ENCODE assay signal across 20 mouse cellular contexts in genomic region chr19:37921098-37921497, GRCm38 (mm10).
"Had no signal": no experiment of that assay in that cellular context is flagged by ENCODE, and none has a peak within 500 bp of the region (broad histone marks: within the 10 kb centered on the region; RNA-seq: fewer than 3 reads in every experiment).

No protein-coding gene starts in this region.

- ATAC-seq: intestine, postnatal 0 days; liver, embryonic 12.5 days; midbrain, embryonic 15.5 days had no signal

- H3K4me2 ChIP-seq: limb, embryonic 13.5 days; liver, embryonic 12.5 days; liver, embryonic 15.5 days; lung, embryonic 14.5 days; midbrain, embryonic 12.5 days; midbrain, embryonic 15.5 days; neural tube, embryonic 13.5 days had no signal

- DNase-seq: kidney, adult 2 months; kidney, postnatal 25 days; layer of hippocampus, adult 9-11 months; liver; lung, embryonic 14.5 days; retina, postnatal 1 day; thymus, postnatal 25 days had no signal

- H3K4me3 ChIP-seq: layer of hippocampus, adult 2 months; limb, embryonic 10.5 days; limb, embryonic 13.5 days; liver, embryonic 12.5 days; liver, embryonic 15.5 days; megakaryocyte, embryonic 14.5 days; midbrain, embryonic 12.5 days; midbrain, embryonic 15.5 days; myocyte; neural tube, embryonic 13.5 days had no signal

- H3K4me1 ChIP-seq: liver, embryonic 12.5 days; liver, embryonic 15.5 days; midbrain, embryonic 12.5 days; midbrain, embryonic 15.5 days; neural tube, embryonic 13.5 days had no signal

- H3K36me3 ChIP-seq: limb, embryonic 10.5 days; limb, embryonic 13.5 days; liver, embryonic 12.5 days; liver, embryonic 15.5 days; midbrain, embryonic 12.5 days; midbrain, embryonic 15.5 days; neural tube, embryonic 13.5 days had no signal

- H3K9me3 ChIP-seq: limb, embryonic 10.5 days; limb, embryonic 13.5 days; liver, embryonic 12.5 days; liver, embryonic 15.5 days; megakaryocyte, embryonic 14.5 days; midbrain, embryonic 12.5 days; midbrain, embryonic 15.5 days; neural tube, embryonic 13.5 days had no signal

- H3K9ac ChIP-seq: limb, embryonic 13.5 days; liver, embryonic 12.5 days; liver, embryonic 15.5 days; lung, embryonic 14.5 days; midbrain, embryonic 12.5 days; midbrain, embryonic 15.5 days; neural tube, embryonic 13.5 days had no signal

- H3K27me3 ChIP-seq: limb, embryonic 13.5 days; liver, embryonic 12.5 days; liver, embryonic 15.5 days; midbrain, embryonic 15.5 days; neural tube, embryonic 13.5 days had no signal

- H3K27ac ChIP-seq: kidney, postnatal 0 days; layer of hippocampus, adult 2 months; limb, embryonic 10.5 days; limb, embryonic 13.5 days; liver, embryonic 12.5 days; liver, embryonic 15.5 days; midbrain, embryonic 12.5 days; midbrain, embryonic 15.5 days; neural tube, embryonic 13.5 days; stomach, postnatal 0 days had no signal
